ENCODE assay signal across 8 mouse cellular contexts in the genomic region with DNA sequence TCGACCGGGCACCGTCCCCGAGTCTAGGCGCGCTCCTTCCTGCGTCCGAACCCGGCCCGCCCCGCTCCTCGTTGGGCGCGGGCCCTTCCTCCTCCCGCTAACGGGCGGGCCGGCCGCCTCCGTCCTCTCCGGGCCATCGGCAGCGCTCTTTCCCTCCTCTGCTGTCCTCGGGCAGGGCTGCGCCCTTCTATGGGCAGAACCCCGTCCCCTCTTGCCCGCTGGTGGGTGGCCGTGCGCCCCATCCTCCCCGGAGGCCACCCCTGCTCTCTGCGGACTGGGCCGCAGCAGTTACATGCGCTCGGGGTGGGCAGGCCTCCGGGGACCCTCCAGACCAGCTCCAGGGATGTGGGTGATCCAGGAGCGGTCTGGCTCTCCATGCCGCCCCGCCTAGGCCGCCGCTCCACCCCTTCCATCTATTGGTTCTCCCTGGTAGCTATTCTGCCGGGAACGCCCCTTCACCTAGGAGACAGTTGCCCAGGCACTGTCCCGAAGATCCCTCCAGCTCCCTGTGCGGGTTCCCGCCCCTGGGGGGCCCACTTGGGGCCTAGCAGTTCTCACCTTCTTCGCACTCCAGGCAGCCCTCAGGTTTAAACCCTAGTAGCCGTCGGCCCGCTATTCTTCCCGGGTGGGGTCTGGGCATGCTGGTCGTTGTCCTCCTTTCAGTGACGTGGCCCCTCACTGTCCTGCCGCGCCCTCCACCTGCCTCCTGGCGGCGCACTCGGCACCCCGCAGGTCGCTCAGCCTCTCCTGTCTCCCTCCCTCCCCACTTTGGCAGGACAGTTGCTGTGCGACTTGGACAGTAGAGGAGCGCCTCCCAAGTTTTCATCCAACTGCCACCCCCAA. TPM values are rescaled to one million over a fixed set of nuclear protein-coding genes. Genes with fewer than 3 reads are reported as not detected.
DNase-seq lines count a peak whose midpoint lies in the region; ATAC-seq and TF ChIP-seq lines count a peak whose summit lies in the region.

No protein-coding gene starts in this region.

- no peak for DNase-seq in Patski (ENCODE audit: low read depth, low spot score)
- DNase-seq in cerebellum, postnatal 10 days, result peak; percentile 87 to 89
- DNase-seq in frontal cortex, postnatal 10 days (ENCODE audit: low spot score in 2 of 2), result peak; percentile 81 to 86
- DNase-seq in layer of hippocampus, postnatal 14 days (ENCODE audit: low spot score in 2 of 2), result peak; percentile 86 to 90
- DNase-seq in lung, postnatal 10 days, result peak; percentile 94
- DNase-seq in ovary, postnatal 36 days (ENCODE audit: low spot score), result peak; percentile 88
- DNase-seq in thymus, postnatal 14 days, result peak; percentile 69

- peak overlapping the region; percentile 99 for H3K4me3 ChIP-seq in hindbrain, embryonic 12.5 days

- POLR2A ChIA-PET in Patski (lab: Charles Lee), result interaction anchor here (0.9 to 3.0 kb wide), 2 partner anchors 12 to 27 kb away, joined by 3 to 9 read pairs; no protein-coding TSS in a partner anchor

- WGBS in hindbrain, embryonic 12.5 days, result under 1% methylated on average over 60 of the region's 61 CpGs

- H3K36me3 ChIP-seq in hindbrain, embryonic 12.5 days, result peaks cover 34% of the 10 kb centered on the region

- H3K4me2 ChIP-seq in hindbrain, embryonic 12.5 days (replicated peaks), result peak overlapping the region; percentile 90

- H3K27ac ChIP-seq in hindbrain, embryonic 12.5 days, result peak overlapping the region; percentile 92

- in situ Hi-C loops in Patski (cut with MboI; ENCODE audit: low pct_unique_long_range_greater_than_20kb), result no loop called here

- H3K9me3 ChIP-seq in hindbrain, embryonic 12.5 days (replicated peaks), result no peaks in the 10 kb centered on the region

- CTCF ChIA-PET in Patski (lab: Charles Lee), result interaction anchor here (0.7 to 1.6 kb wide), 8 partner anchors 10 to 119 kb away, joined by 3 to 7 read pairs (median 3); no protein-coding TSS in a partner anchor

- peaks cover 20% of the 10 kb centered on the region for H3K4me1 ChIP-seq in hindbrain, embryonic 12.5 days

- no peaks in the 10 kb centered on the region for H3K27me3 ChIP-seq in Patski
- H3K27me3 ChIP-seq in hindbrain, embryonic 12.5 days, result no peaks in the 10 kb centered on the region

- ATAC-seq in Patski, result peak; percentile 91
- ATAC-seq in hindbrain, embryonic 12.5 days (ENCODE audit: low FRiP score), result peak; percentile 93

- H3K9ac ChIP-seq in hindbrain, embryonic 12.5 days, result peak overlapping the region; percentile 95

- no peak for TF ChIP-seq CTCF in Patski (IDR thresholded peaks at IDR 0.05)

RNA-seq across cellular contexts. Expression of a gene that starts 1.2 kb away (rescaled TPM):
- polyA plus RNA-seq in Patski (2021), result 59.7 TPM
- 87.9 and 97.0 TPM in 2 replicates for polyA plus RNA-seq in hindbrain, embryonic 12.5 days (2016; fragmentation: Nextera tagmentation; extraction: Ambion mirVana)
- 100 to 1,000 TPM in 1 of 2 experiments, 10 to 100 TPM in 1; 91.4 to 107 TPM for total RNA-seq in layer of hippocampus, postnatal 14 days (2021)

RNA-seq across cellular contexts. Expression of a gene that starts 21.2 kb away (rescaled TPM):
- polyA plus RNA-seq in Patski (2021), result 12.0 TPM
- 28.5 and 30.2 TPM in 2 replicates for polyA plus RNA-seq in hindbrain, embryonic 12.5 days (2016; fragmentation: Nextera tagmentation; extraction: Ambion mirVana)
- 10 to 100 TPM in 1 of 2 experiments, 1 to 10 TPM in 1; 8.0 to 12.2 TPM for total RNA-seq in layer of hippocampus, postnatal 14 days (2021)

RNA-seq across cellular contexts. Expression of a gene that starts 45.0 kb away (rescaled TPM):
- 30.3 TPM for polyA plus RNA-seq in Patski (2021)
- polyA plus RNA-seq in hindbrain, embryonic 12.5 days (2016; fragmentation: Nextera tagmentation; extraction: Ambion mirVana), result 69.1 and 72.5 TPM in 2 replicates
- 10 to 100 TPM; 44.8 to 47.3 TPM for total RNA-seq in layer of hippocampus, postnatal 14 days (2021)
